Mouse (Mus musculus): ENCODE measurements around the gene 1700102P08Rik. TPM values are rescaled to one million over a fixed set of nuclear protein-coding genes. Genes with fewer than 3 reads are reported as not detected.

Gene 1700102P08Rik
- polyA plus RNA-seq (2012; rRNA removed), result 0.24 TPM in 1 of 2 replicates, not detected in the other

GRCm38 (mm10) chr9:108392676-108393075 lies at the start of gene 1700102P08Rik:
TSS of gene 1700102P08Rik (plus strand) at chr9:108392805.

GRCm38 (mm10) chr9:108347540-108348289 lies 44.9 kb upstream of the 1700102P08Rik start, which contains the start of gene Usp4:
TSS of gene Usp4 (plus strand) at chr9:108347853.

GRCm38 (mm10) chr9:108428384-108428783 lies 35.8 kb downstream of the 1700102P08Rik start, which contains the start of gene Ccdc36:
TSS of gene Ccdc36 (minus strand) at chr9:108428484.

GRCm38 (mm10) chr9:108436182-108436581 lies 43.6 kb downstream of the 1700102P08Rik start, which contains the start of gene BC048562:
TSS of gene BC048562 (plus strand) at chr9:108436482.

Other genes starting within 250 kb of the 1700102P08Rik start
- gene Bsn, start 202.4 kb upstream of the 1700102P08Rik start, polyA plus RNA-seq (2012; rRNA removed), result 0.91 and 0.92 TPM in 2 replicates
- gene Dag1, start 128.8 kb upstream of the 1700102P08Rik start, polyA plus RNA-seq (2012; rRNA removed), result 28.8 and 36.6 TPM in 2 replicates
- gene Nicn1, start 102.4 kb upstream of the 1700102P08Rik start, polyA plus RNA-seq (2012; rRNA removed), result 6.8 and 6.9 TPM in 2 replicates
- gene Amt, start 96.0 kb upstream of the 1700102P08Rik start, polyA plus RNA-seq (2012; rRNA removed), result 3.2 TPM in 2 replicates
- gene Rhoa, start 86.7 kb upstream of the 1700102P08Rik start, polyA plus RNA-seq (2012; rRNA removed), result 59.7 and 90.1 TPM in 2 replicates
- 28.8 and 29.1 TPM in 2 replicates for gene Tcta, start 86.6 kb upstream of the 1700102P08Rik start, polyA plus RNA-seq (2012; rRNA removed)
- 883 and 1,488 TPM in 2 replicates for gene Gpx1, start 53.9 kb upstream of the 1700102P08Rik start, polyA plus RNA-seq (2012; rRNA removed)
- gene Usp4, start 45.0 kb upstream of the 1700102P08Rik start, polyA plus RNA-seq (2012; rRNA removed), result 30.4 and 31.9 TPM in 2 replicates
- gene Ccdc36, start 35.7 kb downstream of the 1700102P08Rik start, polyA plus RNA-seq (2012; rRNA removed), result not detected in 2 replicates
- gene BC048562, start 43.7 kb downstream of the 1700102P08Rik start, polyA plus RNA-seq (2012; rRNA removed), result not detected in 2 replicates
- 9.5 and 10.1 TPM in 2 replicates for gene Ccdc71, start 67.7 kb downstream of the 1700102P08Rik start, polyA plus RNA-seq (2012; rRNA removed)
- 35.5 and 42.0 TPM in 2 replicates for gene Klhdc8b, start 68.8 kb downstream of the 1700102P08Rik start, polyA plus RNA-seq (2012; rRNA removed)
- 38.1 and 42.5 TPM in 2 replicates for gene Lamb2, start 86.9 kb downstream of the 1700102P08Rik start, polyA plus RNA-seq (2012; rRNA removed)
- gene Usp19, start 97.8 kb downstream of the 1700102P08Rik start, polyA plus RNA-seq (2012; rRNA removed), result 45.4 and 45.6 TPM in 2 replicates
- gene Qars, start 114.9 kb downstream of the 1700102P08Rik start, polyA plus RNA-seq (2012; rRNA removed), result 95.3 and 101 TPM in 2 replicates
- 28.5 and 33.1 TPM in 2 replicates for gene Qrich1, start 124.0 kb downstream of the 1700102P08Rik start, polyA plus RNA-seq (2012; rRNA removed)
- 46.7 and 49.6 TPM in 2 replicates for gene Impdh2, start 167.5 kb downstream of the 1700102P08Rik start, polyA plus RNA-seq (2012; rRNA removed)
- 23.8 and 31.2 TPM in 2 replicates for gene Ndufaf3, start 174.6 kb downstream of the 1700102P08Rik start, polyA plus RNA-seq (2012; rRNA removed)
- gene Dalrd3, start 177.1 kb downstream of the 1700102P08Rik start, polyA plus RNA-seq (2012; rRNA removed), result 107 and 117 TPM in 2 replicates
- gene Wdr6, start 185.9 kb downstream of the 1700102P08Rik start, polyA plus RNA-seq (2012; rRNA removed), result 15.0 and 15.9 TPM in 2 replicates
- gene P4htm, start 204.9 kb downstream of the 1700102P08Rik start, polyA plus RNA-seq (2012; rRNA removed), result 5.0 and 6.7 TPM in 2 replicates

Measured in stomach, adult 2 months (tissue).